Mouse (Mus musculus) CH12.LX (cell line): Measurements from ENCODE around the gene Cnot4. TPM values are rescaled to one million over a fixed set of nuclear protein-coding genes. Genes with fewer than 3 reads are reported as not detected.

Source experiments
- DNase-seq: peaks from one replicate; pipeline ENCODE4 v3.0.0-alpha.2; 2013; ENCODE audit errors: extremely low read depth
- H3K27ac ChIP-seq: 2 replicates; pipeline ENCODE4 v1.5.1; 2012; ENCODE audit warnings: low read depth, mild to moderate bottlenecking, control low read depth, moderate library complexity; ENCODE audit not compliant: insufficient read depth
- H3K27me3 ChIP-seq: replicated peaks from 2 replicates; pipeline ENCODE3; 2012; ENCODE audit warnings: inconsistent platforms
- H3K36me3 ChIP-seq, 2 experiments: replicated peaks in 1 of 2; 2 replicates each; pipeline versions ENCODE3 to v1.6.1; 2012; ENCODE audit warnings: inconsistent platforms in 1 of 2, low read length in 1 of 2, mild to moderate bottlenecking in 1 of 2, mixed read lengths in 1 of 2, moderate library complexity in 1 of 2; ENCODE audit not compliant: control insufficient read depth in 1 of 2, insufficient read depth in 1 of 2
- H3K4me1 ChIP-seq, 2 experiments: 2 replicates each; pipeline ENCODE4 v1.6.1; 2012; ENCODE audit warnings: inconsistent platforms in 1 of 2, moderate library complexity in 1 of 2; ENCODE audit not compliant: insufficient read depth in 2 of 2, control insufficient read depth in 1 of 2
- H3K4me2 ChIP-seq: 2 replicates; pipeline ENCODE4 v1.6.1; 2012; ENCODE audit warnings: low read depth, mild to moderate bottlenecking, control low read depth; ENCODE audit not compliant: poor library complexity, insufficient read depth, severe bottlenecking
- H3K4me3 ChIP-seq, 3 experiments: fragments of 150-350 bp in 1 of 3; sonication (generic) in 1 of 3; replicated peaks in 1 of 3; 2 replicates each; pipeline versions ENCODE3 to v1.5.1; 2011 to 2012; ENCODE audit warnings: low read depth in 2 of 3, low read length in 2 of 3, mild to moderate bottlenecking in 2 of 3, moderate library complexity in 2 of 3, control low read depth in 1 of 3, improper control_type of control experiment in 1 of 3, inconsistent platforms in 1 of 3, mixed read lengths in 1 of 3; ENCODE audit not compliant: poor library complexity in 1 of 3
- H3K79me2 ChIP-seq: replicated peaks from 2 replicates; pipeline ENCODE4 v1.6.1; 2012; ENCODE audit warnings: mild to moderate bottlenecking, moderate library complexity; ENCODE audit not compliant: control insufficient read depth, poor library complexity, insufficient read depth, severe bottlenecking; ENCODE audit errors: extremely low read depth
- H3K9ac ChIP-seq: 2 replicates; pipeline ENCODE4 v1.6.1; 2012; ENCODE audit warnings: low read depth, mild to moderate bottlenecking, control low read depth, moderate library complexity; ENCODE audit not compliant: insufficient read depth
- H3K9me3 ChIP-seq: replicated peaks from 2 replicates; pipeline ENCODE3; 2012; ENCODE audit warnings: low read length, inconsistent platforms, mixed read lengths
- CHD1 ChIP-seq: IDR thresholded peaks from 2 replicates; pipeline ENCODE4 v1.6.1; 2012; ENCODE audit warnings: low read depth, low read length, improper control_type of control experiment, inconsistent platforms
- CHD2 ChIP-seq: IDR thresholded peaks from 2 replicates; pipeline ENCODE4 v1.6.1; 2011; ENCODE audit warnings: low read length, improper control_type of control experiment
- CTCF ChIP-seq, 2 experiments: IDR thresholded peaks in 1 of 2; conservative IDR thresholded peaks in 1 of 2; 2 replicates each; pipeline ENCODE4 v1.5.1; 2011 to 2012; ENCODE audit warnings: low read depth in 2 of 2, low read length in 2 of 2, improper control_type of control experiment in 1 of 2, inconsistent platforms in 1 of 2, mild to moderate bottlenecking in 1 of 2, moderate library complexity in 1 of 2
- E2F4 ChIP-seq: IDR thresholded peaks from 2 replicates; pipeline ENCODE4 v1.6.1; 2011; ENCODE audit warnings: low read depth, low read length, improper control_type of control experiment; ENCODE audit not compliant: insufficient replicate concordance
- GABPA ChIP-seq: IDR thresholded peaks from 2 replicates; pipeline ENCODE4 v1.6.1; 2012; ENCODE audit warnings: low read depth, low read length, improper control_type of control experiment, inconsistent platforms; ENCODE audit not compliant: insufficient replicate concordance
- KAT2A ChIP-seq: IDR thresholded peaks from 2 replicates; pipeline ENCODE4 v1.6.1; 2012; ENCODE audit warnings: low read length, improper control_type of control experiment, inconsistent platforms; ENCODE audit not compliant: insufficient replicate concordance
- MAX ChIP-seq: IDR thresholded peaks from 2 replicates; pipeline ENCODE4 v1.6.1; 2011; ENCODE audit warnings: low read length, improper control_type of control experiment
- MEF2A ChIP-seq: IDR thresholded peaks from 2 replicates; pipeline ENCODE4 v1.6.1; 2014; ENCODE audit warnings: low read depth, mild to moderate bottlenecking, inconsistent platforms, low read length, improper control_type of control experiment, borderline replicate concordance
- MYC ChIP-seq: IDR thresholded peaks from 2 replicates; pipeline ENCODE4 v1.6.1; 2011; ENCODE audit warnings: low read depth, mild to moderate bottlenecking, improper control_type of control experiment, low read length
- NELFE ChIP-seq: IDR thresholded peaks from 2 replicates; pipeline ENCODE4 v1.6.1; 2011; ENCODE audit warnings: low read depth, low read length, improper control_type of control experiment
- NRF1 ChIP-seq: IDR thresholded peaks from 2 replicates; pipeline ENCODE4 v1.6.1; 2014; ENCODE audit warnings: low read depth, mild to moderate bottlenecking, inconsistent platforms, low read length, improper control_type of control experiment, moderate library complexity
- PAX5 ChIP-seq: IDR thresholded peaks from 2 replicates; pipeline ENCODE4 v1.6.1; 2012; ENCODE audit warnings: low read length, inconsistent platforms, mixed read lengths
- RAD21 ChIP-seq: IDR thresholded peaks from 2 replicates; pipeline ENCODE4 v1.6.1; 2011; ENCODE audit warnings: low read depth, mild to moderate bottlenecking, low read length, improper control_type of control experiment, moderate library complexity
- RCOR1 ChIP-seq: conservative IDR thresholded peaks from 2 replicates; pipeline ENCODE4 v1.6.1; 2012; ENCODE audit warnings: low read depth, mild to moderate bottlenecking, inconsistent platforms, low read length, improper control_type of control experiment
- SMC3 ChIP-seq: IDR thresholded peaks from 2 replicates; pipeline ENCODE4 v1.6.1; 2011; ENCODE audit warnings: low read depth, low read length, improper control_type of control experiment
- TCF12 ChIP-seq: IDR thresholded peaks from 2 replicates; pipeline ENCODE4 v1.6.1; 2014; ENCODE audit warnings: low read depth, mild to moderate bottlenecking, inconsistent platforms, low read length, improper control_type of control experiment
- UBTF ChIP-seq: IDR thresholded peaks from 2 replicates; pipeline ENCODE4 v1.6.1; 2012; ENCODE audit warnings: low read depth, mild to moderate bottlenecking, inconsistent platforms, low read length, improper control_type of control experiment, moderate library complexity
- USF1 ChIP-seq: IDR thresholded peaks from 2 replicates; pipeline ENCODE4 v1.6.1; 2014; ENCODE audit warnings: low read depth, mild to moderate bottlenecking, inconsistent platforms, low read length, improper control_type of control experiment
- ZKSCAN1 ChIP-seq: IDR thresholded peaks from 2 replicates; pipeline ENCODE4 v1.6.1; 2012; ENCODE audit warnings: low read depth, inconsistent platforms, low read length, improper control_type of control experiment, borderline replicate concordance
- dilution Hi-C: fragments of 300-500 bp; cut with MboI; formaldehyde crosslinking; loops from 2 replicates; pipeline ENCODE4 v1.14.3; 2020; ENCODE audit warnings: low sequenced_read_pairs; ENCODE audit not compliant: extremely low pct_unique_long_range_greater_than_20kb, extremely low pct_ligation_motif_present
- in situ Hi-C: fragments of 300-500 bp; cut with MboI; formaldehyde crosslinking; loops from 3 replicates; pipeline ENCODE4 v1.14.3; 2019; ENCODE audit warnings: low sequenced_read_pairs, low pct_ligation_motif_present, low pct_unique_long_range_greater_than_20kb, mixed read lengths
- polyA plus RNA-seq: library from polyadenylated mRNA; unstranded; fragments of >175 nt; gene quantifications from 2 replicates; pipeline ENCODE4 v1.2.1, GENCODE M21; 2012; ENCODE audit warnings: low read depth; ENCODE audit not compliant: insufficient read length
- total RNA-seq, 2 experiments: library from RNA; depleted of rRNA; stranded (reverse); fragments of 300-350 nt in 1 of 2; fragments of >200 nt in 1 of 2; gene quantifications; 2 replicates each; pipeline ENCODE4 v1.2.3; 2012 to 2014

The Cnot4 gene
- total and polyA plus RNA-seq, 3 experiments: 6.0 to 25.1 (median 8.7) TPM

GRCm38 (mm10) chr6:35002261-35002669 is 131.3 kb downstream of the Cnot4 start:
- dilution Hi-C loops (no loop called here), in situ Hi-C loops (no loop called here)
- Histone ChIP-seq H3K36me3 (no peaks in the 10 kb centered on the region), H3K79me2 (no peaks in the 10 kb centered on the region), H3K4me2 (no peak overlapping the region), H3K27me3 (no peaks in the 10 kb centered on the region), H3K9ac (no peak overlapping the region), H3K27ac (no peak overlapping the region), H3K4me1 (peaks cover 0 to 4% of the 10 kb centered on the region in 2 experiments; a peak in 1 of 4 replicates), H3K9me3 (peaks cover 4% of the 10 kb centered on the region)
- DNase-seq: no peak
- TF ChIP-seq GABPA: no peak
- no peak for TF ChIP-seq RCOR1
- TF ChIP-seq TCF12: no peak
- TF ChIP-seq PAX5: no peak
- TF ChIP-seq SMC3: no peak
- no peak for TF ChIP-seq NRF1
- no peak for TF ChIP-seq USF1
- no peak for TF ChIP-seq MAX
- TF ChIP-seq UBTF: no peak
- TF ChIP-seq KAT2A: no peak
- no peak for TF ChIP-seq CTCF (conservative IDR thresholded peaks at IDR 0.05 in 1 of 2, IDR thresholded peaks at IDR 0.05 in 1 of 2; ENCODE audit: low read depth in 2 of 2, low read length in 2 of 2)
- TF ChIP-seq, all 38 proteins: peak for 0
- no peak overlapping the region for H3K4me3 ChIP-seq

- Histone ChIP-seq H3K9ac (no peak overlapping the region), H3K4me1 (peaks cover 7 to 20% of the 10 kb centered on the region in 2 experiments; a peak in 3 of 4 replicates), H3K27ac (no peak overlapping the region), H3K36me3 (no peaks in the 10 kb centered on the region), H3K27me3 (no peaks in the 10 kb centered on the region), H3K4me3 (no peak overlapping the region), H3K9me3 (no peaks in the 10 kb centered on the region), H3K79me2 (no peaks in the 10 kb centered on the region), H3K4me2 (no peak overlapping the region)
- no peak for DNase-seq
- TF ChIP-seq CTCF (conservative IDR thresholded peaks at IDR 0.05 in 1 of 2, IDR thresholded peaks at IDR 0.05 in 1 of 2; ENCODE audit: low read depth in 2 of 2, low read length in 2 of 2) (peak in 1 of 2 experiments; percentile 54; a peak in 2 of 4 replicates), KAT2A (no peak), RAD21 (peak; percentile 53), UBTF (no peak), CHD1 (no peak)
- dilution Hi-C loops (no loop called here), in situ Hi-C loops (loop anchor here (5.0 kb wide), 1 partner anchor 62 kb away; no protein-coding TSS in a partner anchor)
Observed at GRCm38 (mm10) chr6:34999101-34999500, 134.4 kb downstream of the Cnot4 start.

- Histone ChIP-seq H3K27me3 (no peaks in the 10 kb centered on the region), H3K4me3 (no peak overlapping the region), H3K9me3 (no peaks in the 10 kb centered on the region), H3K4me2 (no peak overlapping the region), H3K79me2 (no peaks in the 10 kb centered on the region), H3K36me3 (no peaks in the 10 kb centered on the region), H3K4me1 (peaks cover 7 to 20% of the 10 kb centered on the region in 2 experiments; a peak in 3 of 4 replicates), H3K9ac (no peak overlapping the region), H3K27ac (no peak overlapping the region)
- TF ChIP-seq NRF1 (no peak), GABPA (no peak), NELFE (no peak), CHD2 (no peak), E2F4 (no peak), ZKSCAN1 (no peak), UBTF (no peak), MEF2A (no peak), MYC (no peak)
- dilution Hi-C loops: no loop called here
- no peak for DNase-seq
- in situ Hi-C loops: loop anchor here (5.0 kb wide), 1 partner anchor 59 kb away; no protein-coding TSS in a partner anchor
Observed at GRCm38 (mm10) chr6:34996496-34996895, 137.0 kb downstream of the Cnot4 start.
